Mouse (Mus musculus) small intestine, adult 2 months (tissue): ENCODE data around the gene Wdr47. TPM values are rescaled to one million over a fixed set of nuclear protein-coding genes. Genes with fewer than 3 reads are reported as not detected.
A peak's percentile ranks its signal among the peaks of the same experiment; 100 is the strongest.
"Not testable (repeated sequence)": the region's sequence is repeated elsewhere in the genome, so short reads cannot be mapped to it uniquely, and the experiment has no call there.

Experiments used
- H3K27ac ChIP-seq: fragments of 200-500 bp; 2 replicates; pipeline ENCODE4 v1.5.1; 2012; ENCODE audit warnings: low read depth, low read length, control low read depth, inconsistent platforms; ENCODE audit not compliant: insufficient read depth
- H3K27me3 ChIP-seq: fragments of 200-500 bp; 2 replicates; pipeline ENCODE4 v1.6.1; 2012; ENCODE audit warnings: mild to moderate bottlenecking, moderate library complexity, low read length, inconsistent platforms; ENCODE audit not compliant: control insufficient read depth, insufficient read depth
- H3K36me3 ChIP-seq: fragments of 200-500 bp; 2 replicates; pipeline ENCODE4 v1.6.1; 2012; ENCODE audit warnings: mild to moderate bottlenecking, low read length, control low read depth, inconsistent platforms; ENCODE audit not compliant: control insufficient read depth, insufficient read depth
- H3K4me1 ChIP-seq: fragments of 200-500 bp; 2 replicates; pipeline ENCODE4 v1.6.1; 2012; ENCODE audit warnings: low read length, inconsistent platforms, mixed read lengths; ENCODE audit not compliant: control insufficient read depth, insufficient read depth, insufficient read length
- H3K4me3 ChIP-seq: fragments of 200-500 bp; 2 replicates; pipeline ENCODE4 v1.5.1; 2012; ENCODE audit warnings: low read depth, mild to moderate bottlenecking, control low read depth, inconsistent platforms, low read length, moderate library complexity
- CTCF ChIP-seq: fragments of 200-500 bp; IDR thresholded peaks from 2 replicates; pipeline ENCODE4 v1.5.1; 2012; ENCODE audit warnings: low read depth, mild to moderate bottlenecking, control low read depth, inconsistent platforms, low read length, moderate library complexity, mixed read lengths; ENCODE audit not compliant: insufficient replicate concordance, insufficient read length; ENCODE audit errors: extremely low read depth
- POLR2A ChIP-seq: fragments of 200-500 bp; IDR thresholded peaks from 2 replicates; pipeline ENCODE4 v1.6.1; 2012; ENCODE audit warnings: low read depth, mild to moderate bottlenecking, control low read depth, inconsistent platforms, low read length, moderate library complexity
- WGBS: fragments of 180-500 bp; shearing (Covaris S2); methylation state at CpG from one replicate; pipeline ENCODE4 v1.1.7; 2018; 5-methylcytosine and 5-hydroxymethylcytosine counted together
- polyA plus RNA-seq: library from polyadenylated mRNA; depleted of rRNA; stranded (reverse); fragments of >200 nt; gene quantifications from 2 replicates; pipeline ENCODE4 v1.2.3, GENCODE M21; 2012

Gene Wdr47
- polyA plus RNA-seq, 1 experiment = 1.3 TPM

DNA sequence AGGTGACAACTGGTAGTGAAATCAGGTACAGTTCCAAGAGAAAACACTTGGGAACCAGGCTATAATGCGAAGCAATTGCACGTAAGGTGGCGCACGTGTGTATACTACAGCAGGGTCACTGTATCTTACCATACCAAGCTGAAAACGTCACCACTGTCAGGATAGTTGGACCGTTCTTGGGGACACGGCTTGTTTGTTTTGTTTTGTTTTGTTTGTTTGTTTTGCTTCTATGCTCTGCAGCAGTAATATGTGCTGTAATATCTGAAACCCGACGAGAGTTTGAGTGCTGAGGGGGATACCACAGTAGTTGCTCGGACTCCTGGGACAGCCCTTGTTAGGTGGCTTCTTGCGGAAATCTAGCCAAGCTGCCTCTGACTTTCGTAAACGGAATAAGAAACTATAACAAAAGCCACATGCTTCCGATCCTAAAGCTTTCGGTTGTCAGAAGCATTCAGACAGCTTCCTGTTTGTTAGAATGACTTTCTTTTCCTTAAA is 28.3 kb upstream of the Wdr47 start:
- H3K4me1 ChIP-seq = 0 out of 2 replicates have a peak, but pooled peaks cover 2% of the 10 kb centered on the region
- H3K27ac ChIP-seq = peak overlapping the region; percentile 88
- peak overlapping the region; percentile 30; the same call in 1 of the 2 replicates for H3K4me3 ChIP-seq
- no peak for TF ChIP-seq POLR2A
- no peak for TF ChIP-seq CTCF
- WGBS = under 1% methylated on average over 15 of the region's 15 CpGs
- H3K27me3 ChIP-seq = no peaks in the 10 kb centered on the region
- H3K36me3 ChIP-seq = peaks cover 18% of the 10 kb centered on the region

- H3K4me3 ChIP-seq = no peak overlapping the region
These were observed 27.8 kb upstream of the Wdr47 start for GRCm38 (mm10) chr3:108563309-108563708.

DNA sequence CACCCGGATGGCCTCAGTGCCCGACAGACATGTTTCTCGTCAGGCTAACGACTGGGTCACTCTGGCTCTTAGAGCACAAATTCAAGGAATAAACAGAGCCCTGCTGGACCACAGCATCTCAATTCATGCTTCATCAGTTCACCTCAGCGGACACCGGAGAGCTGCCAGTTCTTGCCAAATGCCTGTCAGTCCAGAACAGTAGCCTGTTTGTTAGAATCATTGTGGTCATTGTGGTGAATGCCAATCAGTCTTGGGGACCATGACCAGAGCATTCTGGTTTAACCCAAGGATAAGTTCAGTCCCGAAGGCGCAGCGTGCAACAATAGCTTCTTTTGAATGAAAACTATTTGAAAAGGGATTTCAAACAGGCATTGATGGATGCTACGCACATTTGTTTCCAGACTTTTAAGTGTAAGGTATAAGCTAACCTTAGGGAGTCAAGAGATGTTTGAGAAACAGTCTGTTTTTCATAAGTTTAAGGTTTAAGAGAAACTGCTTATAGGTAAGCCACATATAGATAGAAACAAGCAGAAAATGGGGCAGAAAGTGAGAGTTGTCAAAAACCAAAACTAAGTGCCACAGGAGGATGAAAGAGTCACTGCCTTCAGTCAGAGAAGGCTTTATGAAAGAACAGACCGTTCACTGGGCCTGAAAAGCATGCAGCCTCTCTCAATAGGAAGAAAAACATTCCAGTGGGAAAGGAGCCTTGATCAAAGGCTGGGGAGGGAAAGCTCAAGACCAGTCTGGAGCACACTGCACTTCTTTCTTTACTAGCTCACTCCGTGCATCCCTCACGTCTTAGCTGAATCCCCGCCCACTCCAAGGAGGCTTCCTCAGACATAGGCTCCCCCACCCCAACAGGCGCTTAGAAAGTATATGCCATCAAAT is 22.8 kb upstream of the Wdr47 start:
- no peak overlapping the region for H3K27ac ChIP-seq
- H3K4me1 ChIP-seq = no peaks in the 10 kb centered on the region
- WGBS = 71% methylated on average over 15 of the region's 15 CpGs
- H3K36me3 ChIP-seq = no peaks in the 10 kb centered on the region
- no peak overlapping the region for H3K4me3 ChIP-seq
- no peaks in the 10 kb centered on the region for H3K27me3 ChIP-seq
- TF ChIP-seq POLR2A (no peak), CTCF (no peak)

More at GRCm38 (mm10) chr3:108563309-108563708, 27.8 kb upstream of the Wdr47 start:
- Histone ChIP-seq H3K4me1 (0 out of 2 replicates have a peak, but pooled peaks cover 2% of the 10 kb centered on the region), H3K36me3 (peaks cover 14% of the 10 kb centered on the region), H3K27ac (peak overlapping the region; percentile 88), H3K27me3 (no peaks in the 10 kb centered on the region)
- 2% methylated on average over 4 of the region's 4 CpGs for WGBS
- TF ChIP-seq CTCF (peak; percentile 16; the same call in 1 of the 2 replicates), POLR2A (no peak)

- H3K4me3 ChIP-seq, H3K27ac ChIP-seq, H3K4me1 ChIP-seq, H3K27me3 ChIP-seq, H3K36me3 ChIP-seq: not testable (repeated sequence)
- WGBS = 16% methylated on average over 3 of the region's 3 CpGs
These were observed 21.4 kb upstream of the Wdr47 start for GRCm38 (mm10) chr3:108569636-108570035.

DNA sequence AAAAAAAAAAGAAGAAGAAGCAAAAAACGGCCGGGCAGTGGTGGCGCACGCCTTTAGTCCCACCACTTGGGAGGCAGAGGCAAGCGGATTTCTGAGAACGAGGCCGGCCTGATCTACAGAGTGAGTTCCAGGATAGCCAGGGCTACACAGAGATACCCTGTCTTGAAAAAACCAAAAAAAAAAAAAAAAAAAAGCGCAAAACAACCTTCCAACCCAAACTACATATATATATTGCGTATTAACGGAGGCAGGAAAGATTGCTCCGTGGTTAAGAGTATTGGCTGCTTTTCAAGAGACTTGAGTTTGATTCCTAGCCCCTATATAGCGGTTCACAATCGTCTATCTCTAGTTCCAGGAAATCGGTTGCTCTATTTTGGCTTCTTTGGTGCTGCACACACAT is 20.3 kb upstream of the Wdr47 start:
- H3K36me3 ChIP-seq = peaks cover 2% of the 10 kb centered on the region
- no peaks in the 10 kb centered on the region for H3K27me3 ChIP-seq
- WGBS = 84% methylated on average over 14 of the region's 14 CpGs
- no peak overlapping the region for H3K4me3 ChIP-seq
- no peak overlapping the region for H3K27ac ChIP-seq
- no peak for TF ChIP-seq CTCF
- TF ChIP-seq POLR2A = no peak
- H3K4me1 ChIP-seq = no peaks in the 10 kb centered on the region; the same call in 1 of the 2 replicates

- WGBS = under 1% methylated on average over 42 of the region's 42 CpGs
- H3K27ac ChIP-seq = peak within 1 kb of the TSS; percentile 42
- TF ChIP-seq POLR2A (peak; percentile 100), CTCF (no peak)
- H3K4me1 ChIP-seq = no peaks in the 10 kb centered on the region; the same call in 1 of the 2 replicates
- H3K27me3 ChIP-seq = no peaks in the 10 kb centered on the region
- peaks cover 2% of the 10 kb centered on the region for H3K36me3 ChIP-seq
- H3K4me3 ChIP-seq = peak within 1 kb of the TSS; percentile 79
These were observed 19.4 kb upstream of the Wdr47 start, which contains the start of gene Taf13 for GRCm38 (mm10) chr3:108571443-108572294. Gene Taf13 (plus strand): TSS chr3:108571698.
